Mouse (Mus musculus) MEL (cell line): ENCODE measurements around the gene Plp2.

Source experiments
- CTCF ChIP-seq, 3 experiments: IDR thresholded peaks in 2 of 3; conservative IDR thresholded peaks in 1 of 3; 2 replicates each; pipeline ENCODE4 v1.5.1; 2011 to 2012; ENCODE audit warnings: low read length in 3 of 3, low read depth in 2 of 3, mild to moderate bottlenecking in 2 of 3, improper control_type of control experiment in 1 of 3, inconsistent platforms in 1 of 3, mixed read lengths in 1 of 3, moderate library complexity in 1 of 3; ENCODE audit not compliant: control insufficient read depth in 1 of 3, insufficient read depth in 1 of 3, poor library complexity in 1 of 3, severe bottlenecking in 1 of 3
- E2F4 ChIP-seq: IDR thresholded peaks from 2 replicates; pipeline ENCODE4 v1.6.1; 2011; ENCODE audit warnings: low read depth, low read length, improper control_type of control experiment, borderline replicate concordance
- EP300 ChIP-seq, 2 experiments: IDR thresholded peaks; 2 replicates each; pipeline ENCODE4 v1.6.1; 2011; ENCODE audit warnings: improper control_type of control experiment in 2 of 2, low read length in 2 of 2, low read depth in 1 of 2, mild to moderate bottlenecking in 1 of 2
- POLR2A ChIP-seq, 2 experiments: IDR thresholded peaks; 2 replicates each; pipeline ENCODE4 v1.6.1; 2011 to 2012; ENCODE audit warnings: low read length in 2 of 2, mild to moderate bottlenecking in 2 of 2, control low read depth in 1 of 2, improper control_type of control experiment in 1 of 2, low read depth in 1 of 2, moderate library complexity in 1 of 2; ENCODE audit not compliant: control insufficient read depth in 1 of 2, insufficient read depth in 1 of 2, poor library complexity in 1 of 2
- RCOR1 ChIP-seq: IDR thresholded peaks from 2 replicates; pipeline ENCODE4 v1.6.1; 2012; ENCODE audit warnings: low read depth, mild to moderate bottlenecking, inconsistent platforms, low read length, improper control_type of control experiment
- SMC3 ChIP-seq: IDR thresholded peaks from 2 replicates; pipeline ENCODE4 v1.6.1; 2011; ENCODE audit warnings: low read depth, low read length, improper control_type of control experiment

DNA sequence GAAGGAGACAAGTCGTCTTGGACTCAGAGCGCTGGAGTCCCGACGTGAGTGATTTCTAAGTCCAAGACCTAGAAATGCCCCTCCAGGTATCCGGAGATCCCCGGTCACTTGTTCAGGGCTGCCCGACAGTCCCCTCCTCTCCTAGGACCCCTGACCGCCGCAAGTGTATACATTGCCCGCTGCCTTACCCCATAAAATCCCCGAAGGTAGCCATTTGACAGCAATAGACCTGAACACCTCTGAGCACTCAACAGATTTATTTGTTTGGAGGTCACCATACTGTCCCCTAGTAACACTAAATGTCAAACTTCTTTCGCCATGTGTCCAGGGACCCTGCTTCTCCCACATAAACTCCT lies 8.8 kb upstream of the Plp2 start:
- no peak for TF ChIP-seq SMC3
- TF ChIP-seq EP300 (IDR thresholded peaks at IDR 0.05; ENCODE audit: low read depth in 1 of 2, low read length in 2 of 2) = no peak
- TF ChIP-seq CTCF (IDR thresholded peaks at IDR 0.05 in 2 of 3, conservative IDR thresholded peaks at IDR 0.05 in 1 of 3; ENCODE audit: control insufficient read depth in 1 of 3, insufficient read depth in 1 of 3, low read depth in 2 of 3, low read length in 3 of 3, poor library complexity in 1 of 3, severe bottlenecking in 1 of 3) = no peak
- TF ChIP-seq POLR2A (IDR thresholded peaks at IDR 0.05; ENCODE audit: control insufficient read depth in 1 of 2, insufficient read depth in 1 of 2, low read depth in 1 of 2, low read length in 2 of 2, poor library complexity in 1 of 2) = no peak
- no peak for TF ChIP-seq E2F4
- TF ChIP-seq RCOR1 = no peak
